Mouse (Mus musculus) stomach, embryonic 15.5 days (tissue): ENCODE data around the gene Hcar1. TPM values are rescaled to one million over a fixed set of nuclear protein-coding genes. Genes with fewer than 3 reads are reported as not detected.

Experiments
- ATAC-seq: fragments of 200-750 bp; cut with Nextera tagmentation; 2 replicates; pipeline ENCODE4 v1.8.0; 2017; ENCODE audit warnings: low read depth, moderate number of reproducible peaks, moderate TSS enrichment; ENCODE audit not compliant: insufficient read depth, low FRiP score
- H3K27ac ChIP-seq: fragments of 300-500 bp; sonication (generic); 2 replicates; pipeline ENCODE4 v1.5.1; 2015; ENCODE audit warnings: mild to moderate bottlenecking, inconsistent platforms
- H3K27me3 ChIP-seq: fragments of 300-500 bp; sonication (generic); replicated peaks from 2 replicates; pipeline ENCODE4 v1.6.1; 2015; ENCODE audit warnings: inconsistent platforms
- H3K36me3 ChIP-seq: fragments of 300-500 bp; sonication (generic); 2 replicates; pipeline ENCODE4 v1.6.1; 2015; ENCODE audit warnings: inconsistent platforms
- H3K4me1 ChIP-seq: fragments of 300-500 bp; sonication (generic); 2 replicates; pipeline ENCODE4 v1.6.1; 2015; ENCODE audit warnings: inconsistent platforms
- H3K4me2 ChIP-seq: fragments of 300-500 bp; sonication (generic); 2 replicates; pipeline ENCODE4 v1.6.1; 2015; ENCODE audit warnings: mild to moderate bottlenecking, inconsistent platforms
- H3K4me3 ChIP-seq: fragments of 300-500 bp; sonication (generic); replicated peaks from 2 replicates; pipeline ENCODE4 v1.5.1; 2015; ENCODE audit warnings: inconsistent platforms
- H3K9ac ChIP-seq: fragments of 300-500 bp; sonication (generic); 2 replicates; pipeline ENCODE4 v1.6.1; 2015; ENCODE audit warnings: inconsistent platforms
- H3K9me3 ChIP-seq: fragments of 300-500 bp; sonication (generic); 2 replicates; pipeline ENCODE4 v1.6.1; 2016; ENCODE audit warnings: inconsistent platforms
- WGBS: fragments of 180-500 bp; shearing (Covaris S2); methylation state at CpG from one replicate; pipeline ENCODE4 v1.1.7; 2015; 5-methylcytosine and 5-hydroxymethylcytosine counted together
- polyA plus RNA-seq: library from polyadenylated mRNA; unstranded; fragments of >200 nt; fragmentation: Nextera tagmentation; extraction: Ambion mirVana; gene quantifications from 2 replicates; pipeline ENCODE4 v1.2.1, GENCODE M21; 2015

The Hcar1 gene
- polyA plus RNA-seq, 1 experiment from 2014 or later = 4.6 TPM

GRCm38 (mm10) chr5:123832309-123832708 lies 47.5 kb downstream of the Hcar1 start:
- Histone ChIP-seq H3K4me2 (no peak overlapping the region), H3K27me3 (no peaks in the 10 kb centered on the region), H3K4me3 (no peak overlapping the region), H3K36me3 (no peaks in the 10 kb centered on the region), H3K9ac (no peak overlapping the region), H3K27ac (no peak overlapping the region), H3K9me3 (no peaks in the 10 kb centered on the region), H3K4me1 (no peaks in the 10 kb centered on the region)
- WGBS = 83% methylated on average over 7 of the region's 7 CpGs
- no peak for ATAC-seq

- no peak overlapping the region for H3K4me3 ChIP-seq
- H3K36me3 ChIP-seq = no peaks in the 10 kb centered on the region
- H3K27ac ChIP-seq = no peak overlapping the region
- H3K9me3 ChIP-seq = no peaks in the 10 kb centered on the region
- WGBS = 71% methylated on average over 6 of the region's 6 CpGs
- no peak for ATAC-seq
- H3K9ac ChIP-seq = no peak overlapping the region
- H3K27me3 ChIP-seq = no peaks in the 10 kb centered on the region
- no peak overlapping the region for H3K4me2 ChIP-seq
- H3K4me1 ChIP-seq = no peaks in the 10 kb centered on the region
Measured at GRCm38 (mm10) chr5:123827659-123828091, 52.1 kb downstream of the Hcar1 start.

Other genes with a start within 250 kb of the Hcar1 start
- 41.3 and 41.4 TPM in 2 replicates for gene Clip1, start 195.4 kb downstream of the Hcar1 start, polyA plus RNA-seq
- 65.8 and 73.7 TPM in 2 replicates for gene Zcchc8, start 158.9 kb downstream of the Hcar1 start, polyA plus RNA-seq
- 111 and 117 TPM in 2 replicates for gene Rsrc2, start 130.6 kb downstream of the Hcar1 start, polyA plus RNA-seq
- gene Kntc1, start 130.3 kb downstream of the Hcar1 start, polyA plus RNA-seq = 22.7 and 24.9 TPM in 2 replicates
- gene Hcar2, start 14.5 kb downstream of the Hcar1 start, polyA plus RNA-seq = 1.9 and 4.4 TPM in 2 replicates
- gene Denr, start 27.2 kb upstream of the Hcar1 start, polyA plus RNA-seq = 127 and 129 TPM in 2 replicates
- gene Gm43518, start 47.4 kb upstream of the Hcar1 start, polyA plus RNA-seq = 2.4 and 3.4 TPM in 2 replicates
- 5.6 and 7.0 TPM in 2 replicates for gene Ccdc62, start 50.7 kb upstream of the Hcar1 start, polyA plus RNA-seq
- 24.0 and 27.0 TPM in 2 replicates for gene Hip1r, start 93.6 kb upstream of the Hcar1 start, polyA plus RNA-seq
- 36.2 and 37.1 TPM in 2 replicates for gene Vps37b, start 152.2 kb upstream of the Hcar1 start, polyA plus RNA-seq
- gene Abcb9, start 215.8 kb upstream of the Hcar1 start, polyA plus RNA-seq = 3.4 TPM in 2 replicates
- 24.2 and 25.7 TPM in 2 replicates for gene Ogfod2, start 232.3 kb upstream of the Hcar1 start, polyA plus RNA-seq
- gene Arl6ip4, start 236.1 kb upstream of the Hcar1 start, polyA plus RNA-seq = 101 and 102 TPM in 2 replicates